Mouse (Mus musculus) MEL-GATA-1-ER (cell line): Measurements from ENCODE around the gene Add2.
"Not testable (repeated sequence)": the region's sequence is repeated elsewhere in the genome, so short reads cannot be mapped to it uniquely, and the experiment has no call there.

Experiments used
- DNase-seq: peaks from one replicate; pipeline ENCODE4 v3.0.0-alpha.2; 2012; ENCODE audit warnings: low read depth; ENCODE audit errors: extremely low read depth

The Add2 gene

GRCm38 (mm10) chr6:86028601-86029322, at the start of gene Add2:
TSS of gene Add2 (plus strand) at chr6:86028681.
- DNase-seq, result no peak

DNA sequence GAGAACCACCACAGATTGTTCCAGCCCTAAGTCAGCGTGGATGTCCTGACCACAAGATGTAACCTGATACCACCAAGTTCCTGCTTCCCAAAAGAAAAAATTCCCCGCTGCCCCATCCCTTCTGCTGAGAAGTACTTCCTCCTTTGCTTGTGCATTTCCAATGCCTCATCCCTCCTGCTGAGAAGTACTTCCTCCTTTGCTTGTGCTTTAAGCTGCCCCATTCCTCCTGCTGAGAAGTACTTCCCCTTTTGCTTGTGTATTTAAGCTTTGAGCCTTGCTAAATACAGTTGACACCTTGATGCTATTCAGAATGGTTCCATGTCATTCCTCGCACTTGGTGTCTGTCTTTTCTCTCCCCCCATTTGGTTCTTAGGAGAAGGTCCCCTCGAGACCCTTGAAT, 49.7 kb upstream of the Add2 start:
- DNase-seq, result peak; percentile 35

- DNase-seq, result no peak
Observed at GRCm38 (mm10) chr6:85984351-85984750, 44.1 kb upstream of the Add2 start.

- not testable (repeated sequence) for DNase-seq
Observed at GRCm38 (mm10) chr6:85989570-85989969, 38.9 kb upstream of the Add2 start.

DNA sequence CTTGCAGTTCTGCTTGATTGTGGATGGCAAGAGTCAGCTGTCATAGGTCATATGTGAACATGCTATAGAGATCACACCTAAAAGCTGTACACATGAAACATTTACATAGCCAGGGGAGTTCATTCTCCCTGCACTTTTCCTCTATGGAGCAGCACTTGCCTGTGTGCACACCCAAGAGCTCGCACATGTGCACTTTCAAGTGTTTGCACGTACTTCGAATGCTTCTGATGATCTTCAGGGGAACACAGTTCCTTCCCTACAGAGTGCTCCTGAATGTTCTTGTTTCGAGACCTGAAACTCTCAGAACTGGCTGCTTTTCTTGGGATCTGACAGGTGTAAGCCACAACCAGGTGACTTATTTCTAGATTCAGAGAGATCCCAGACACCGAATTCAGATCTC, 37.7 kb upstream of the Add2 start:
- not testable (repeated sequence) for DNase-seq

- no peak for DNase-seq
Observed at GRCm38 (mm10) chr6:86003405-86003925, 25.0 kb upstream of the Add2 start.

- peak; percentile 62 for DNase-seq
Observed at GRCm38 (mm10) chr6:86004271-86005148, 24.0 kb upstream of the Add2 start.

GRCm38 (mm10) chr6:86009980-86010379, 18.5 kb upstream of the Add2 start:
- DNase-seq, result peak; percentile 10

- DNase-seq, result not testable (repeated sequence)
Observed at GRCm38 (mm10) chr6:86014812-86015211, 13.7 kb upstream of the Add2 start.

DNA sequence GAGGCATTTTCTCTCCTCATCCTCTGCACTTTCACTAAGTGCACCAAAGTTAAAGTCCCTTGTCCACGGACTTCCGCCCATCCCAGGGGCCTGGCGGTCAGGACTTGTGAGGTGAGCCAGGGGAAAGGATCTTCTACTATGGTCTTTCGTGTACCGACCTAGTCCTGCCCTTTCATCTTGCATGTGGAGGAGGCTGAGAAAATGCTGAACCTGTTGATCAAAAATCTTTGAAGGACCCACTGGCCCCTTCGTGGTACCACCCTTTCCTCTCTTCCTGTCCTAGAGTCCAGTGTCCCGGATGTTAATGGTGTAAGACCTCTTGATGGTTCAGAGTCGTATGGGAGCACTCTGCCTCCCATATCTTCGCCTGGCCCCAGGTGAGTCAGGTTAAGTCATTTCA, 12.6 kb upstream of the Add2 start, which contains the start of gene Figla:
Gene Figla, plus strand, starts transcription at position 301 of the 400 bp plus-strand sequence.
- no peak for DNase-seq

DNA sequence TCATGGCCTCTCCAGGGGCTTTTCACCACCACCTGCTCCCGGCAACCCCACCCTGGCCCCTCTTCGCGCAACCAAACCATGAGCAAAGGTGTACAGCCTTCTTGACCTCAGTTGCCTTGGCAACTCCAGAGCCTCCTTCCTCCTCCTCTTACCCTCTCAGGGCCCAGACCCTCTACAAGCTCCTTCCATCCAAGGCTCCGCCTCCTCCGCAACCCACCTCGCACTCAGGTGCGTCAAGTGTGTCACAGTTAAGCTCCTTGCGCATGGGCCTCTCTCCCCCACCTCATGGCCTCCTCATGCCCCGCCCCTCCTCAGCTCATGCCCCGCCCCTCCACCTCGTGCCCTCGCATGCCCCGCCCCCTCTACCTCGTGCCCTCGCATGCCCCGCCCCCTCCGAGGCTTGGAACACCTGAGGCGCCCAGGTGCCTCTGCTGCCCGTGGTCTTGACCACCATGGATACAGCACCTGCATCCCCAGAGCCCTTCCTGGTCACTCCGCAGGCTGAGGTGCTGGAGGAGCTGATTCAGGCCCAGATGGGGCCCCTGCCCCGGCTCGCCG, 11.6 kb upstream of the Add2 start:
- no peak for DNase-seq

DNA sequence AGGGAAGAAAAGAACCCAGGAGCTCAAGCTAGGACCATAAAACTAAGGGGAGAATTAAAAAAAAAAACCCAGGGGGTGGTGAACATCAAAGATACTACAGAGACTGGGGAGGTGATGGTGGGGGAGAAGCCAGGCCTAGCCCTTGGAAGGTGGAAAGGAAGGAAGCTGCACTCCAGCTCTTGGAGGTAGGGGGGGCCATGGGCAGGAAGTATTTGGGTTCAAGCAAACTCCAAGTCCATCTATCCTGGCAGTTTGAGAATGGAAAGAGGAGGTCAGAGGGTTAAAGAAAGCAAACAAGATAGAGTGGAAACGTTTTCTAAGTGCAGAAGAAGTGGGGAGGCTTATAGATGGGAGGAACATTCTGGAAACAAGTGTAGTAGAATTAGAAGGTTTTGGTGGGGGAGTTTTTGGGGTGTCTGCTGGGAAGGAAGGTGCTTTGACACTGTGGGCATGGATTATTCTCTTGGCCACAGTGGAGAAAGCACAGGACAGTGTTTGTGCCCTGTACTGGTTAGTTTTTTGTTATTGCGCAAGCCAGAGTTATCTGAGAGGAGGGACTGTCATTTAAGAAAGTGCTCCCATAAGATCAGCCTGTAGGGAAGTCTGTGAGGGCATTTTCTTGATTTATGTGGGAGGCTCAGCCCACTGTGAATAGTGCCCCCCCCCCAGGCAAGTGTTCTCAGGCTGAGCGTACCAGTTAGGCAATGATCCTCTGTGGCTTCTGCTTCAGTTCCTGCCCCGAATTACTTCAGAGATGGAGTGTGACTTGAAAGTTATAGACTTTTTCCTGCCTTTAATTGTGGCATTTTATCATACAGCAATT, 8.9 kb upstream of the Add2 start:
- DNase-seq, result no peak

DNA sequence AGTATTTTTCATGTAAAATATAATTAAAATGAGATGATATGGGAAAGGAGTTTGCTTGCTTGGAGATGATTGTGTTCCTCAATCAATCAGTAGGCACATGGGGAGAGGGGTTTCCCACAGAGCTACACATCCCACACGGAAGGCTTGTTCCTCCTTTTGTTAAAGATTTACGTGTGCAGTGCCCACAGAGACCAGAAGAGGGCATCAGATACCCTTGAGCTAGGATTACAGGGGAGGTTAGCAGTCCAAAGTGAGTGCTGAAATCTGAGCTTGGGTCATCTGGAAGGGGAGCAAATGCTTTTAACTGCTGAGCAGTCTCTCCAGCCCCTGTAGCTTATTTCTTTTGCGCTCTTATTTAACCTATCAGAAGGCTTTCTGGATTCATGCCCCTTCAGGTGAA, 7.5 kb upstream of the Add2 start:
- no peak for DNase-seq

DNA sequence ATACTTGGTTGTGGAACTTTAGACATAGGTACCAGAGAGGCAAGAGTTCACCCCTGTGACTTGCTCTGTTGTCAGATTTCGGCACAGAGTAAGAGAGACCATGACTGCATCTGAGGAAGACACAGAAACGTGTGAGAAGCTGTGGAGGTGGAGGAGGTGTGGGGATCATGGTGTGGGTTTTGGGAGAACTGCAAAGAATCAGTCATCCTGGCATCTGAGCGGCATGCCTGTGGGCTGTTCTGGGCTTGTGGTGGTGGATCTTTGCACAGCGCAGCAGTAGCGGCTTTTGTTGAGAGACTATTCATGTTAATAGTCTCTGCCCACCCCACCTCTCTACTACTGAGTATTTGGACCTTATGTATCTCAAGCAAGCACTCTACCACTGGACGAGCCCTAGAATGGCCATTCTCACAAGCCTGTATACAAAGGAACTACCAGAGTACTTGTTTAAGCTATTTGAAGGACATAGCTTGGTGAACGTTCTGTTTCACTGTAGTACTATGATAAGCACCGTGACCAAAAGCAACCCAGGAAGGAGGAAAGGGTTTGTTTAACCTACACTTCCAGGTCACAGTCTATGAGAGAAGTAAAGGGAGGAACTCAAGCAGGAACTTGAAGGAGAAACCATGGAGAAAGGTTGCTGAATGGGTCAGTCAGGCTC, 1.7 kb upstream of the Add2 start:
- DNase-seq, result no peak

GRCm38 (mm10) chr6:86028150-86028549, 331 bp upstream of the Add2 start:
- no peak for DNase-seq

GRCm38 (mm10) chr6:86029323-86029713, 837 bp downstream of the Add2 start:
- no peak for DNase-seq

DNA sequence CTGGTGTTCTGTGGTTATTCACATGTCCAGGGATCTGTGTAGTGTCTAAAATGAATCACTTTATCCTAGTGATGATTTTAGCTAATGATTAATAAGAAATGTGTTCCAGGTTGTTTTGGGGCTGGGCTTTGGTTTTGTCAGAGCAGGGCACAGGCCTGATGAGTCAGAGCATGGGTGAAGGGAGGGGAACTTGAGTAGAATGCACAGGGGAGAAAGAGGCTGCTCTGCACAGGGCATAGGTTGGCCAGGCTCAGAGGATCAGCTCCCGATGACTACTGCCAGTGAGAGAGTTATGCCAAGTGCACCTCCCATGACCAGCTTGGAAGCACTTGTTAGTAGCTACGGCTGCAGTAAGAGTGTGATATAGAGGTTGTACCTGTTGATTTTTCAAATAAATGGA, 3.0 kb downstream of the Add2 start:
- no peak for DNase-seq

DNA sequence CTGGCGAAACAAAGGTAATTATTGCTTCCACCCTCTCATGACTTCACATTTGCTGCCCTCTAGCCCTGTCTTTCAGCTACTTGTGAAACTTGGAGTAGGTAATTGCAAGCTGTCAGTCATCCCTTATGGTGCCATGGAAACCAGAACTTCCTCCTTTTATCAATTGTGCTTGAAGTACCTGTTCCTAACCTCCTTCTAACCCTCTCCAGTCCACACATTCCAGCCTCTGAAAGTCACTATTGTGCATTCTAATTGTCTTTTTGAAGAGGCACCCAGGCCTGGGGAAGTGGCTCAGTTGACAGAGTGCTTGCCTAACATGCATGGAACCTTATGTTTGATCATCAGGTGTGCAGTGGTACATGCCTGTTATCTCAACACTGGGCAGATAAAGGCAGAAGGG, 5.2 kb downstream of the Add2 start:
- no peak for DNase-seq

GRCm38 (mm10) chr6:86038901-86039300, 10.4 kb downstream of the Add2 start:
- no peak for DNase-seq

DNA sequence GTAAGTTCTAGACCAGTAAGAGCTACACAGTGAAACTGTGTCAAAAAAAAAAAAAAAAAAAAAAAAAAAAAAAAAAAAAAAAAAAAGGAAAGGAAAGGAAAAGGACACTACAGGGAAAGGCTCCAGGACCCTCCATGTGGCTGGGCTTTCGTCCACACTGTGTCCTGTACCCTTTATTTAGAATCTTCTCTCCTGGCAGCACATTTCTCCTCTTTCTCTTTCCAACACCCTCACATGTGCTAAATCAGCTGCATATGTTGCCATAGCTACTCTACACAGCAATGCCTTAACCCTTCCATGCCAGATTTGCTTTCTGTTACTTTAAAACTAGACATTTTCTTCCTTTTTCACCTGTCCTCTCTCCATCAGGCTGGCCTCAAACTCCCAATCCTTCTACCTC, 11.7 kb downstream of the Add2 start:
- DNase-seq, result no peak

GRCm38 (mm10) chr6:86047510-86047909, 19.0 kb downstream of the Add2 start:
- DNase-seq, result no peak
